Mouse (Mus musculus) intestine, postnatal 0 days (tissue): ENCODE measurements around the gene Cst11. TPM values are rescaled to one million over a fixed set of nuclear protein-coding genes. Genes with fewer than 3 reads are reported as not detected.
"Not testable (repeated sequence)": the region's sequence is repeated elsewhere in the genome, so short reads cannot be mapped to it uniquely, and the experiment has no call there.

Experiments used
- ATAC-seq: fragments of 200-750 bp; cut with Nextera tagmentation; 2 replicates; pipeline ENCODE4 v1.8.0; 2017; ENCODE audit warnings: mild to moderate bottlenecking, moderate TSS enrichment, moderate library complexity
- H3K27ac ChIP-seq: fragments of 300-500 bp; sonication (generic); 2 replicates; pipeline ENCODE4 v1.5.1; 2014; ENCODE audit warnings: mild to moderate bottlenecking, low read depth, low read length, moderate library complexity
- H3K27me3 ChIP-seq: fragments of 300-500 bp; sonication (generic); replicated peaks from 2 replicates; pipeline ENCODE4 v1.6.1; 2014; ENCODE audit warnings: low read length, mixed read lengths; ENCODE audit not compliant: control insufficient read depth, insufficient read depth
- H3K36me3 ChIP-seq: fragments of 300-500 bp; sonication (generic); 2 replicates; pipeline ENCODE4 v1.6.1; 2014; ENCODE audit warnings: mild to moderate bottlenecking, moderate library complexity; ENCODE audit not compliant: control insufficient read depth, insufficient read depth
- H3K4me1 ChIP-seq: fragments of 300-500 bp; sonication (generic); replicated peaks from 2 replicates; pipeline ENCODE4 v1.6.1; 2014; ENCODE audit warnings: antibody characterized with exemption, low read length, mixed read lengths; ENCODE audit not compliant: control insufficient read depth, insufficient read depth
- H3K4me2 ChIP-seq: fragments of 300-500 bp; sonication (generic); replicated peaks from 2 replicates; pipeline ENCODE4 v1.6.1; 2014; ENCODE audit warnings: low read depth, mild to moderate bottlenecking, moderate library complexity
- H3K4me3 ChIP-seq: fragments of 300-500 bp; sonication (generic); 2 replicates; pipeline ENCODE4 v1.5.1; 2014; ENCODE audit warnings: low read depth, low read length
- H3K9ac ChIP-seq: fragments of 300-500 bp; sonication (generic); 2 replicates; pipeline ENCODE4 v1.6.1; 2014; ENCODE audit warnings: mild to moderate bottlenecking, low read depth, low read length
- H3K9me3 ChIP-seq: fragments of 300-500 bp; sonication (generic); 2 replicates; pipeline ENCODE4 v1.6.1; 2016; ENCODE audit warnings: mixed run types; ENCODE audit not compliant: control insufficient read depth
- CTCF ChIP-seq: sonication (generic); IDR thresholded peaks from 2 replicates; pipeline ENCODE4 v1.5.1; 2016; ENCODE audit warnings: low read depth, mild to moderate bottlenecking, control low read depth, antibody characterized with exemption, moderate library complexity
- WGBS: fragments of 180-500 bp; shearing (Covaris S2); extraction: QIAGEN DNeasy Blood & Tissue Kit; methylation state at CpG from one replicate; pipeline ENCODE4 v1.1.7; 2014; 5-methylcytosine and 5-hydroxymethylcytosine counted together
- polyA plus RNA-seq: library from polyadenylated mRNA; unstranded; fragments of >200 nt; fragmentation: Nextera tagmentation; extraction: Ambion mirVana; gene quantifications from 2 replicates; pipeline ENCODE4 v1.2.1, GENCODE M21; 2015

Gene Cst11
- not detected in 2 replicates for polyA plus RNA-seq

DNA sequence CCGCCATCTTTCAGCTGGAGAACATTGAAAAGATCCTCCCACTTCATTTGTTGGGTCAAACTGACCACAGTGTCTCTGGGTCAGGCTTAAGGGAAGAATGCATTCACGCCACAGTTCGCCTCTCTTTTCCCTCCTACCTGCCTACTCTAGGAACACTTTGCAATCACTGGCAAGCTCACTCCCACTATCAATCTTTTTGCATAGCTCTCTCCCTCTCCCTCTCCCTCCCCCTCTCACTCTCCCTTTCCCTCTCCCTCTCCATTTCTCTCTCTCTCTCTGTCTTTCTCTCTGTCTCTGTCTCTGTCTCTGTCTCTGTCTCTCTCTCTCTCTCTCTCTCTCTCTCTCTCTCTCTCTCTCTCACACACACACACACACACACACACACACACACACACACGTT is at the start of gene Cst11:
Gene Cst11, minus strand, starts transcription at position 101 of the 400 bp plus-strand sequence.
- not testable (repeated sequence) for H3K4me1 ChIP-seq, ATAC-seq, H3K27me3 ChIP-seq

DNA sequence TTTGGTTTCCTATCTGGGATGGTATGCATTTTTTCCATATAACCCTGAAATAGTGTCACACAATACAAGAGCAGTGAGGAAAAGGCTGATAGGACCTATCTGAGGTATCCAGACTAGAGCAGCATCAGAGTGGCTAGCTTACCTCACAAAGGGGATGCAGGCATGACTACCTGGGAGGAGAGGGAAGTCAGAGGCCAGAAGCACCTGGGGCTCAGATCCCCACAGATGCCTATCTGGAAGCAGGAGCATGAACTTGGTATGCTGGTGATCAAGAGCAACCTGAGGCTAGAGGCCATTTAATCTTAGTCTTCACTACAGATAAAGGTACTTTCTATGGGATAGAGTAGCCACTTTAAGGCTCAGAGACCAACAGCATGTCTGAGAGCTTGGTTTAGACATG is 48.6 kb upstream of the Cst11 start, which contains the start of gene Cst13:
Gene Cst13, plus strand, starts transcription at position 173 of the 400 bp plus-strand sequence.
- ATAC-seq = no peak
- no peak within 1 kb of the TSS for H3K4me3 ChIP-seq
- no peak within 1 kb of the TSS for H3K4me2 ChIP-seq
- no peaks in the 10 kb centered on the region for H3K9me3 ChIP-seq
- no peaks in the 10 kb centered on the region for H3K4me1 ChIP-seq
- no peak within 1 kb of the TSS for H3K27ac ChIP-seq
- no peak for TF ChIP-seq CTCF
- no peaks in the 10 kb centered on the region for H3K36me3 ChIP-seq
- H3K27me3 ChIP-seq = peaks cover 3% of the 10 kb centered on the region; the same call in 1 of the 2 replicates
- H3K9ac ChIP-seq = no peak within 1 kb of the TSS

More for the DNA sequence above, at the start of gene Cst11:
- H3K9me3 ChIP-seq, H3K36me3 ChIP-seq, H3K4me2 ChIP-seq, H3K9ac ChIP-seq, H3K27ac ChIP-seq, H3K4me3 ChIP-seq: not testable (repeated sequence)
- 90% methylated on average over 4 of the region's 4 CpGs for WGBS

DNA sequence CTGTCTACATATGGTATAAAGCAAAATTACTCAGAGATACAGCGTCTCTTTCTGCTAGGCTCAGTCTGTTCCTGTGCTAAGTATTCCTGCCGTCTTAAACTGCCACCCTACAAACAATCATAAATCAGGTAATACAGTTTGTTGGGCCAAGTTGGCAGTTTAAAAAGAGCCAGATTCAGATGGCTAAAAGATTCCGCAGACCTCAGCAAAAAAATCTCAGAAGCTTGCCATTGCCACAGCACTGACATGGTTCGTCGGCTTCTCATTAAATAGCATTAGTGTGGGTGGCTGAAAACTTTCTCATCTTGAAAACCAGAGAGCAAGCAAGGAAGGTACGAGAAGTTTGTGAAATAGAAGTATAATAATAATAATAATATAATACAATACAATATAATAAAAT is 35.4 kb upstream of the Cst11 start:
- TF ChIP-seq CTCF = no peak
- 52% methylated on average over 6 of the region's 6 CpGs for WGBS
- no peaks in the 10 kb centered on the region for H3K36me3 ChIP-seq
- H3K9ac ChIP-seq = no peak overlapping the region
- no peak overlapping the region for H3K4me2 ChIP-seq
- no peak overlapping the region for H3K4me3 ChIP-seq
- no peak for ATAC-seq
- H3K27ac ChIP-seq = no peak overlapping the region
- H3K27me3 ChIP-seq = no peaks in the 10 kb centered on the region
- no peaks in the 10 kb centered on the region for H3K4me1 ChIP-seq
- H3K9me3 ChIP-seq = no peaks in the 10 kb centered on the region

DNA sequence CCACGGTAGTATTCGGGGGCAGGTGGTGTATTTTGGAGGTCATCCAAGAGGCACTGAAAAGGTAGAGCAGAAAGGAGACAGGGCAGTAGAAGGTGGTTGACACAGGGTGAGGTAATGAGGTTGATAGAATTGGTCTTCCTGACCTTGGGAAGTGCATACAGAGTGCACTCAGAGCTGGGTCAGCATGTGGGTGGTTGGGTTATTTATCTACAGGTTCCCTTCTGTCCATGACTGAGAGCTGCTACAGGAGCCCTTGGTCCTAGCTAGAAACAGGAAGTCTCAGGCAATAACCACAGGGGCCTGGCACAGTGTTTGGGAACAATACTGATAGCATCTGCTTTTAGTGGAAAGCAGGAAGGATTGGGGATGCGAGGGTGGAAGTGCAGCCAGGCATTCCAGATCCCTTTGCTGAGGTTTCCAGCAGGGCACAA is 30.2 kb upstream of the Cst11 start:
- H3K9me3 ChIP-seq = no peaks in the 10 kb centered on the region
- H3K27me3 ChIP-seq = no peaks in the 10 kb centered on the region
- no peak for ATAC-seq
- no peak overlapping the region for H3K4me3 ChIP-seq
- no peak for TF ChIP-seq CTCF
- no peaks in the 10 kb centered on the region for H3K4me1 ChIP-seq
- no peaks in the 10 kb centered on the region for H3K36me3 ChIP-seq
- H3K27ac ChIP-seq = no peak overlapping the region
- whole genome bisulfite sequencing = 34% methylated on average over 3 of the region's 3 CpGs
- H3K4me2 ChIP-seq = no peak overlapping the region
- H3K9ac ChIP-seq = no peak overlapping the region

DNA sequence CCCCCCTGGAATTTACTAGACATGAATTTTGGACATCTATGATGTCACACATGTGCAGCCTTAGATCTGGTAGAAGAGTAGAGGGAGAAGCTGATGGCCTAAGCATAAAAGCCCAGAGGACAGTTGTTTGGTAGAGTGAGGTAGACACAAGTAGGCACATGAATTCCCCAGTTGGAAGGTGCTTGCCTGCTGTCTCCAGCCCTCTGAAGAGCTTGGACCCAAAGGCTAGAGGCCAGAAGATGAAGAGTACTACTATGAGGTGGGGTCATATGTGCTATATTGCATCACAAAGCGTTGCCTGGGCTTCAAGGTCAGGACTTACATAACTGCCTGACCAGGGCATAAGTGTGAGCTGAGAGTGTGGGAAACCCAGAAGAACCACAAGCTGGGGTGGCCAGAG is 27.2 kb upstream of the Cst11 start, which contains the start of gene Cst8:
Gene Cst8, plus strand, starts transcription at position 301 of the 400 bp plus-strand sequence.
- Histone ChIP-seq H3K4me1 (no peaks in the 10 kb centered on the region), H3K9me3 (no peaks in the 10 kb centered on the region), H3K27me3 (no peaks in the 10 kb centered on the region), H3K9ac (no peak within 1 kb of the TSS), H3K27ac (no peak within 1 kb of the TSS), H3K36me3 (no peaks in the 10 kb centered on the region), H3K4me3 (no peak within 1 kb of the TSS), H3K4me2 (no peak within 1 kb of the TSS)
- no peak for ATAC-seq
- 81% methylated on average over 1 of the region's 1 CpGs for WGBS
- no peak for TF ChIP-seq CTCF

- Histone ChIP-seq H3K4me3 (no peak within 1 kb of the TSS), H3K27me3 (no peaks in the 10 kb centered on the region), H3K9me3 (no peaks in the 10 kb centered on the region), H3K4me1 (no peaks in the 10 kb centered on the region), H3K4me2 (no peak within 1 kb of the TSS), H3K36me3 (no peaks in the 10 kb centered on the region), H3K27ac (no peak within 1 kb of the TSS), H3K9ac (no peak within 1 kb of the TSS)
- 90% methylated on average over 6 of the region's 6 CpGs for WGBS
- ATAC-seq = no peak
- TF ChIP-seq CTCF = no peak
Observed at GRCm38 (mm10) chr2:148789142-148789541, 17.8 kb upstream of the Cst11 start, which contains the start of gene Cst12. Gene Cst12, plus strand, starts transcription at chr2:148789361.

DNA sequence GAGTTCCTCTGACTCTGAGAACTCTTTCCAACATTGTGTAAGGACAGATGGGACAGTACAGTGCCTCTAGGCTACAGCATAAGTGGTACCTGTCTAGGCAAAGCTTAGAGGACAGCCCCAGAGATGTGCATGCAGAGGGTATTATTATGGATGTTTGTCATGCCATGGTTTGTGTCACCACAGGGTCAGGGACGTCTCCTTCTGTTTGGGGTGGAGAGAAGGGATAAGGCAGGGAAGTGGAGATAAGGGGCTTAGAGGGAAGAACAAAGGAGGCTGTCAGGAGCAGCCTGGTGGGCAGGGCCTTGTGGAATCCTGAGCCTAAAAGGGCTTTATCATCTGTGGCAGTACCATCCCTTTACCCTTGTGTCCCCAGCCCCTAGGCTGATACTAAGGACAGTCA is 10.4 kb upstream of the Cst11 start, which contains the start of gene 8030411F24Rik:
Gene 8030411F24Rik, plus strand, starts transcription at position 301 of the 400 bp plus-strand sequence.
- no peak for ATAC-seq
- H3K4me2 ChIP-seq = no peak within 1 kb of the TSS
- TF ChIP-seq CTCF = no peak

More for the DNA sequence above, 10.4 kb upstream of the Cst11 start, which contains the start of gene 8030411F24Rik:
- H3K4me1 ChIP-seq = no peaks in the 10 kb centered on the region
- 13% methylated on average over 1 of the region's 1 CpGs for WGBS
- H3K4me3 ChIP-seq = no peak within 1 kb of the TSS
- no peak within 1 kb of the TSS for H3K27ac ChIP-seq
- H3K36me3 ChIP-seq = no peaks in the 10 kb centered on the region
- H3K9me3 ChIP-seq = no peaks in the 10 kb centered on the region
- H3K27me3 ChIP-seq = no peaks in the 10 kb centered on the region
- H3K9ac ChIP-seq = no peak within 1 kb of the TSS
